Mouse (Mus musculus): Measurements from ENCODE around the gene Frmd4b.

Gene Frmd4b

GRCm38 (mm10) chr6:97309161-97309560 lies 308.2 kb downstream of the Frmd4b start:
- DNase-seq, result no peak

GRCm38 (mm10) chr6:97308562-97308961 lies 308.8 kb downstream of the Frmd4b start:
- no peak for DNase-seq

GRCm38 (mm10) chr6:97307231-97307630 lies 310.1 kb downstream of the Frmd4b start:
- DNase-seq, result no peak

- no peak for DNase-seq
Measured at GRCm38 (mm10) chr6:97306351-97306750, 311.0 kb downstream of the Frmd4b start.

- DNase-seq, result no peak
Measured at GRCm38 (mm10) chr6:97305491-97305890, 311.9 kb downstream of the Frmd4b start.

GRCm38 (mm10) chr6:97305010-97305409 lies 312.3 kb downstream of the Frmd4b start:
- DNase-seq, result no peak

GRCm38 (mm10) chr6:97303277-97304109 lies 313.8 kb downstream of the Frmd4b start:
- DNase-seq, result peak; percentile 63

- DNase-seq, result no peak
Measured at GRCm38 (mm10) chr6:97302303-97302702, 315.0 kb downstream of the Frmd4b start.

GRCm38 (mm10) chr6:97300659-97301058 lies 316.7 kb downstream of the Frmd4b start:
- no peak for DNase-seq

GRCm38 (mm10) chr6:97300180-97300579 lies 317.2 kb downstream of the Frmd4b start:
- no peak for DNase-seq

GRCm38 (mm10) chr6:97297151-97297550 lies 320.2 kb downstream of the Frmd4b start:
- no peak for DNase-seq

- no peak for DNase-seq
Measured at GRCm38 (mm10) chr6:97295866-97296527, 321.3 kb downstream of the Frmd4b start.

- DNase-seq, result no peak
Measured at GRCm38 (mm10) chr6:97295416-97295815, 321.9 kb downstream of the Frmd4b start.

GRCm38 (mm10) chr6:97293667-97294569 lies 323.4 kb downstream of the Frmd4b start:
- DNase-seq, result no peak

GRCm38 (mm10) chr6:97292894-97293293 lies 324.4 kb downstream of the Frmd4b start:
- DNase-seq, result no peak

- DNase-seq, result no peak
Measured at GRCm38 (mm10) chr6:97292096-97292495, 325.2 kb downstream of the Frmd4b start.

GRCm38 (mm10) chr6:97291159-97291908 lies 326.0 kb downstream of the Frmd4b start:
- DNase-seq, result peak; percentile 32

- no peak for DNase-seq
Measured at GRCm38 (mm10) chr6:97290687-97291086, 326.7 kb downstream of the Frmd4b start.

- DNase-seq, result no peak
Measured at GRCm38 (mm10) chr6:97289838-97290237, 327.5 kb downstream of the Frmd4b start.

GRCm38 (mm10) chr6:97289316-97289820 lies 328.0 kb downstream of the Frmd4b start:
- no peak for DNase-seq

GRCm38 (mm10) chr6:97288047-97288855 lies 329.1 kb downstream of the Frmd4b start:
- no peak for DNase-seq

All from layer of hippocampus, adult 9-11 months (tissue).